Mouse (Mus musculus) forebrain, postnatal 0 days (tissue): ENCODE measurements around the gene Pkib. TPM values are rescaled to one million over a fixed set of nuclear protein-coding genes. Genes with fewer than 3 reads are reported as not detected.

Experiments
- ATAC-seq: fragments of 200-750 bp; cut with Nextera tagmentation; 2 replicates; pipeline ENCODE4 v1.8.0; 2017; ENCODE audit warnings: mild to moderate bottlenecking, moderate library complexity
- DNase-seq: peaks from one replicate; pipeline ENCODE4 v3.0.0-alpha.2; 2015
- H3K27ac ChIP-seq: fragments of 300-500 bp; sonication (generic); 2 replicates; pipeline ENCODE4 v1.5.1; 2014; ENCODE audit warnings: low read depth, mild to moderate bottlenecking, antibody characterized with exemption, low read length, moderate library complexity, mixed read lengths
- H3K27me3 ChIP-seq: fragments of 300-500 bp; sonication (generic); 2 replicates; pipeline ENCODE4 v1.6.1; 2014; ENCODE audit warnings: mild to moderate bottlenecking, low read length, mixed read lengths; ENCODE audit not compliant: insufficient read depth
- H3K36me3 ChIP-seq: fragments of 300-500 bp; sonication (generic); 2 replicates; pipeline ENCODE4 v1.6.1; 2014; ENCODE audit warnings: mild to moderate bottlenecking, moderate library complexity; ENCODE audit not compliant: insufficient read depth
- H3K4me1 ChIP-seq: fragments of 300-500 bp; sonication (generic); 2 replicates; pipeline ENCODE4 v1.6.1; 2014; ENCODE audit warnings: antibody characterized with exemption; ENCODE audit not compliant: insufficient read depth
- H3K4me2 ChIP-seq: fragments of 300-500 bp; sonication (generic); 2 replicates; pipeline ENCODE4 v1.6.1; 2014; ENCODE audit warnings: low read depth, mild to moderate bottlenecking, moderate library complexity
- H3K4me3 ChIP-seq: fragments of 300-500 bp; sonication (generic); 2 replicates; pipeline ENCODE4 v1.5.1; 2014; ENCODE audit warnings: low read depth, low read length, mixed read lengths
- H3K9ac ChIP-seq: fragments of 300-500 bp; sonication (generic); 2 replicates; pipeline ENCODE4 v1.6.1; 2014; ENCODE audit warnings: mild to moderate bottlenecking
- H3K9me3 ChIP-seq: fragments of 300-500 bp; sonication (generic); 2 replicates; pipeline ENCODE4 v1.6.1; 2016; ENCODE audit warnings: low read length
- CTCF ChIP-seq: sonication (generic); IDR thresholded peaks from 2 replicates; pipeline ENCODE4 v1.5.1; 2016; ENCODE audit warnings: antibody characterized with exemption, control low read depth, low read depth
- WGBS: fragments of 180-500 bp; shearing (Covaris S2); extraction: QIAGEN DNeasy Blood & Tissue Kit; methylation state at CpG from one replicate; pipeline ENCODE4 v1.1.7; 2014; 5-methylcytosine and 5-hydroxymethylcytosine counted together
- polyA plus RNA-seq: library from polyadenylated mRNA; unstranded; fragments of >200 nt; fragmentation: Nextera tagmentation; extraction: Ambion mirVana; gene quantifications from 2 replicates; pipeline ENCODE4 v1.2.1, GENCODE M21; 2015
- total RNA-seq: library from RNA; depleted of rRNA; stranded (reverse); fragments of >200 nt; gene quantifications from 2 replicates; pipeline ENCODE4 v1.2.3, GENCODE M21; 2014

Gene Pkib
- total and polyA plus RNA-seq, 2 experiments from 2014 or later, result 2.4 to 7.5 TPM

- Histone ChIP-seq H3K4me1 (no peaks in the 10 kb centered on the region), H3K27ac (no peak overlapping the region), H3K4me2 (no peak overlapping the region), H3K4me3 (no peak overlapping the region), H3K9me3 (no peaks in the 10 kb centered on the region), H3K9ac (no peak overlapping the region), H3K36me3 (no peaks in the 10 kb centered on the region), H3K27me3 (no peaks in the 10 kb centered on the region)
- no peak for TF ChIP-seq CTCF
- ATAC-seq, result no peak
- DNase-seq, result no peak
- WGBS, result 91% methylated on average over 3 of the region's 3 CpGs
Observed at GRCm38 (mm10) chr10:57731672-57732071, 99.9 kb downstream of the Pkib start.

- Histone ChIP-seq H3K4me2 (no peak overlapping the region), H3K27me3 (no peaks in the 10 kb centered on the region), H3K9ac (no peak overlapping the region), H3K4me3 (no peak overlapping the region), H3K36me3 (no peaks in the 10 kb centered on the region), H3K9me3 (no peaks in the 10 kb centered on the region), H3K4me1 (no peaks in the 10 kb centered on the region), H3K27ac (no peak overlapping the region)
- TF ChIP-seq CTCF, result no peak
- 20% methylated on average over 4 of the region's 4 CpGs for WGBS
- ATAC-seq (no peak), DNase-seq (no peak)
Observed at GRCm38 (mm10) chr10:57740733-57741132, 109.0 kb downstream of the Pkib start.

GRCm38 (mm10) chr10:57741351-57741750 is 109.6 kb downstream of the Pkib start:
- H3K9ac ChIP-seq, result no peak overlapping the region
- no peak for ATAC-seq
- 56% methylated on average over 2 of the region's 2 CpGs for WGBS
- no peak for DNase-seq
- no peaks in the 10 kb centered on the region for H3K27me3 ChIP-seq
- no peak overlapping the region for H3K27ac ChIP-seq
- no peak overlapping the region for H3K4me3 ChIP-seq
- no peaks in the 10 kb centered on the region for H3K9me3 ChIP-seq
- no peak for TF ChIP-seq CTCF
- no peaks in the 10 kb centered on the region for H3K36me3 ChIP-seq
- H3K4me1 ChIP-seq, result no peaks in the 10 kb centered on the region
- no peak overlapping the region for H3K4me2 ChIP-seq

- Histone ChIP-seq H3K27me3 (no peaks in the 10 kb centered on the region), H3K4me3 (no peak overlapping the region), H3K4me1 (no peaks in the 10 kb centered on the region), H3K9ac (no peak overlapping the region), H3K4me2 (no peak overlapping the region), H3K36me3 (no peaks in the 10 kb centered on the region), H3K27ac (no peak overlapping the region), H3K9me3 (no peaks in the 10 kb centered on the region)
- ATAC-seq (0 out of 2 replicates have a peak, but pooled peaks have one; percentile 17), DNase-seq (no peak)
- 71% methylated on average over 7 of the region's 7 CpGs for WGBS
- TF ChIP-seq CTCF, result no peak
Observed at GRCm38 (mm10) chr10:57743045-57743444, 111.3 kb downstream of the Pkib start.

- no peaks in the 10 kb centered on the region for H3K9me3 ChIP-seq
- ATAC-seq (peak; percentile 83), DNase-seq (peak; percentile 89)
- no peaks in the 10 kb centered on the region for H3K36me3 ChIP-seq
- H3K4me2 ChIP-seq, result peak overlapping the region; percentile 40
- no peaks in the 10 kb centered on the region for H3K27me3 ChIP-seq
- peak; percentile 85 for TF ChIP-seq CTCF
- H3K4me1 ChIP-seq, result no peaks in the 10 kb centered on the region
- peak overlapping the region; percentile 26 for H3K4me3 ChIP-seq
- H3K27ac ChIP-seq, result no peak overlapping the region
- no peak overlapping the region for H3K9ac ChIP-seq
- WGBS, result 2% methylated on average over 6 of the region's 6 CpGs
Observed at GRCm38 (mm10) chr10:57743606-57744016, 111.8 kb downstream of the Pkib start.

GRCm38 (mm10) chr10:57744128-57744765 is 112.5 kb downstream of the Pkib start:
- H3K27ac ChIP-seq, result peak overlapping the region; percentile 45; the same call in 1 of the 2 replicates
- peak; percentile 53 for DNase-seq
- peak; percentile 73 for ATAC-seq
- H3K9me3 ChIP-seq, result no peaks in the 10 kb centered on the region
- H3K27me3 ChIP-seq, result no peaks in the 10 kb centered on the region
- WGBS, result 6% methylated on average over 2 of the region's 2 CpGs
- no peaks in the 10 kb centered on the region for H3K36me3 ChIP-seq
- no peak for TF ChIP-seq CTCF
- peak overlapping the region; percentile 40; the same call in 1 of the 2 replicates for H3K4me2 ChIP-seq
- no peak overlapping the region for H3K4me3 ChIP-seq
- H3K9ac ChIP-seq, result no peak overlapping the region
- H3K4me1 ChIP-seq, result no peaks in the 10 kb centered on the region

GRCm38 (mm10) chr10:57745452-57745851 is 113.7 kb downstream of the Pkib start:
- H3K4me1 ChIP-seq, result no peaks in the 10 kb centered on the region
- no peak overlapping the region for H3K27ac ChIP-seq
- H3K9me3 ChIP-seq, result no peaks in the 10 kb centered on the region
- no peak overlapping the region for H3K4me2 ChIP-seq
- no peak for TF ChIP-seq CTCF
- DNase-seq (no peak), ATAC-seq (no peak)
- no peak overlapping the region for H3K9ac ChIP-seq
- H3K36me3 ChIP-seq, result no peaks in the 10 kb centered on the region
- no peak overlapping the region for H3K4me3 ChIP-seq
- no peaks in the 10 kb centered on the region for H3K27me3 ChIP-seq
